Mouse (Mus musculus) erythroblast, embryonic 14.5 days (primary cell): Measurements from ENCODE around the gene Nek1.

Experiments
- GATA1 ChIP-seq: IDR thresholded peaks from 2 replicates; pipeline ENCODE4 v1.6.1; 2012; ENCODE audit warnings: low read length, inconsistent platforms, mixed read lengths
- TAL1 ChIP-seq: IDR thresholded peaks from 3 replicates; pipeline ENCODE4 v1.6.1; 2012; ENCODE audit warnings: low read length, inconsistent platforms, mixed read lengths

- TF ChIP-seq TAL1: no peak
- TF ChIP-seq GATA1: no peak
Observed at GRCm38 (mm10) chr8:60981388-60981787, 11.6 kb upstream of the Nek1 start.
